Mouse (Mus musculus): ENCODE measurements around the gene Tmem131. TPM values are rescaled to one million over a fixed set of nuclear protein-coding genes. Genes with fewer than 3 reads are reported as not detected.

The Tmem131 gene
- polyA plus RNA-seq, 1 experiment from 2014 or later = 16.6 TPM

DNA sequence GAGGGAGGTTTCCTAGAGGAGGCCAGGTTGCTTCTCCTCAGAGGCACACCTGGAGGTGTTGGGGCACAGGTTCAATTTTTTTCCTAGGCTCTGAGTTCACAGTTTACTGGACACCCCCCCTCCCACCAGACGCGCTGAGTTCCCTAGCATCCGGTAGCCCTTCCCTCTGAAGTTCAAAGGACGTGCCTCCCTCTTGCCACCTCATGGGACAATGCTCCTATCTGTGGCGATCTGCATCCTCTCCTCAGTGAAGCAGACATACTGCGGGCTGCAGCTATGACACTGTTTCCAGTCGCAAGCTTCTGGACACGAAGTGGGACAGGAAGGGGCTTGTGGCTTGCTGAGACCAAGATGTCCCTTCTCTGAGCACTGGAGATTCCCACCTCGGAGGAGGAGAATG is 183.1 kb downstream of the Tmem131 start:
- no peaks in the 10 kb centered on the region for H3K9me3 ChIP-seq (ENCODE audit: control insufficient read depth, low read length)
- H3K4me1 ChIP-seq (ENCODE audit: control insufficient read depth, insufficient read depth, low read length) = no peaks in the 10 kb centered on the region
- H3K27me3 ChIP-seq (ENCODE audit: control insufficient read depth, insufficient read depth, low read length) = no peaks in the 10 kb centered on the region
- no peak overlapping the region for H3K27ac ChIP-seq (replicated peaks; ENCODE audit: low read depth, low read length)
- ATAC-seq (ENCODE audit: insufficient number of reproducible peaks, low FRiP score, low TSS enrichment, low read depth) = no peak
- WGBS = 71% methylated on average over 9 of the region's 9 CpGs
- DNase-seq (ENCODE audit: low spot score) = no peak
- H3K36me3 ChIP-seq (ENCODE audit: control insufficient read depth, insufficient read depth, low read length) = no peaks in the 10 kb centered on the region
- no peak overlapping the region for H3K4me3 ChIP-seq (ENCODE audit: low read depth, low read length)
- H3K9ac ChIP-seq (ENCODE audit: low read length) = no peak overlapping the region
- H3K4me2 ChIP-seq (ENCODE audit: low read depth, severe bottlenecking) = no peak overlapping the region

DNA sequence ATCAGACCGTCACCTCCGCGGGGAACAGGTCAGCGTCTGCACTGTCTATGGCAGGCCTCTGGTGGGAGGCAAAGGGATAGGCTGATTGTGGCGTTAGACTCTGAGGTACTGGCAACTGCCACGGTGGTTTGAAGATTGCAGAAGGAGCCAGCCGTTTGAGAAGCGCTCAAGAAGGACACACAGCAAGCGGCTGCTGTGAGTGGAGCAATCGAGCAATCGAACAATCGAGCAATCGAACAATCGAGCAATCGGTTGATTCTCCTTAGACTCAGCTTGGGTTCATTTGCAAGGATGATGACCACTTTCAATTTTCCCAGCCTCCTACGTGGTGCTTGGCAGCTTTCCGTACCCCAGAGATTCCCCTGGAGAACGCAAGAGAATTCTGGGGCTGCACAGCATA is 184.4 kb downstream of the Tmem131 start:
- no peaks in the 10 kb centered on the region for H3K4me1 ChIP-seq (ENCODE audit: control insufficient read depth, insufficient read depth, low read length)
- no peaks in the 10 kb centered on the region for H3K36me3 ChIP-seq (ENCODE audit: control insufficient read depth, insufficient read depth, low read length)
- H3K4me3 ChIP-seq (ENCODE audit: low read depth, low read length) = no peak overlapping the region
- no peaks in the 10 kb centered on the region for H3K9me3 ChIP-seq (ENCODE audit: control insufficient read depth, low read length)
- H3K27me3 ChIP-seq (ENCODE audit: control insufficient read depth, insufficient read depth, low read length) = no peaks in the 10 kb centered on the region
- H3K9ac ChIP-seq (ENCODE audit: low read length) = no peak overlapping the region
- WGBS = 85% methylated on average over 18 of the region's 18 CpGs
- DNase-seq (ENCODE audit: low spot score) (no peak), ATAC-seq (ENCODE audit: insufficient number of reproducible peaks, low FRiP score, low TSS enrichment, low read depth) (no peak)
- H3K27ac ChIP-seq (replicated peaks; ENCODE audit: low read depth, low read length) = no peak overlapping the region
- no peak overlapping the region for H3K4me2 ChIP-seq (ENCODE audit: low read depth, severe bottlenecking)

DNA sequence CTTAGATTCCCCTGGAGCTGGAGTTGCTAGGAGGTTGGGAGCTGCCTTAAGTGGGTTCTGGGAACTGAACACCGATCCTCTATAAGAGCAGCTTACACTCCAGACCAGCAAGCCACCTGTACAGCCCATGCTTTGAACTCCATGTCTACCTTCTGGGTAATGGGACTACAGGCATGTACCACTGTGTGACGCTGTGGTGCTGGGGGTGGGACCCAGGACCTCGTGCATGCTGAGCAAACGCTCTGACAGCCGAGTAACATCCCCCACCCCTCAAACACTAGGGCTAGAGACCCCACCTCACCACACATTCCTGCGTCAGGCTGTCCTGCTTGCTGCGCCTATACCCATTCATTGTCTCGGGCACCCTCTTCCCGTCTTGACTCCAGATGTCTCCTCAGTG is 184.9 kb downstream of the Tmem131 start:
- Histone ChIP-seq H3K36me3 (ENCODE audit: control insufficient read depth, insufficient read depth, low read length) (no peaks in the 10 kb centered on the region), H3K9ac (ENCODE audit: low read length) (no peak overlapping the region), H3K27me3 (ENCODE audit: control insufficient read depth, insufficient read depth, low read length) (no peaks in the 10 kb centered on the region), H3K9me3 (ENCODE audit: control insufficient read depth, low read length) (no peaks in the 10 kb centered on the region), H3K27ac (replicated peaks; ENCODE audit: low read depth, low read length) (no peak overlapping the region), H3K4me3 (ENCODE audit: low read depth, low read length) (no peak overlapping the region), H3K4me2 (ENCODE audit: low read depth, severe bottlenecking) (no peak overlapping the region), H3K4me1 (ENCODE audit: control insufficient read depth, insufficient read depth, low read length) (no peaks in the 10 kb centered on the region)
- ATAC-seq (ENCODE audit: insufficient number of reproducible peaks, low FRiP score, low TSS enrichment, low read depth) = no peak; the same call in 1 of the 2 replicates
- DNase-seq (ENCODE audit: low spot score) = no peak
- 85% methylated on average over 9 of the region's 9 CpGs for WGBS

DNA sequence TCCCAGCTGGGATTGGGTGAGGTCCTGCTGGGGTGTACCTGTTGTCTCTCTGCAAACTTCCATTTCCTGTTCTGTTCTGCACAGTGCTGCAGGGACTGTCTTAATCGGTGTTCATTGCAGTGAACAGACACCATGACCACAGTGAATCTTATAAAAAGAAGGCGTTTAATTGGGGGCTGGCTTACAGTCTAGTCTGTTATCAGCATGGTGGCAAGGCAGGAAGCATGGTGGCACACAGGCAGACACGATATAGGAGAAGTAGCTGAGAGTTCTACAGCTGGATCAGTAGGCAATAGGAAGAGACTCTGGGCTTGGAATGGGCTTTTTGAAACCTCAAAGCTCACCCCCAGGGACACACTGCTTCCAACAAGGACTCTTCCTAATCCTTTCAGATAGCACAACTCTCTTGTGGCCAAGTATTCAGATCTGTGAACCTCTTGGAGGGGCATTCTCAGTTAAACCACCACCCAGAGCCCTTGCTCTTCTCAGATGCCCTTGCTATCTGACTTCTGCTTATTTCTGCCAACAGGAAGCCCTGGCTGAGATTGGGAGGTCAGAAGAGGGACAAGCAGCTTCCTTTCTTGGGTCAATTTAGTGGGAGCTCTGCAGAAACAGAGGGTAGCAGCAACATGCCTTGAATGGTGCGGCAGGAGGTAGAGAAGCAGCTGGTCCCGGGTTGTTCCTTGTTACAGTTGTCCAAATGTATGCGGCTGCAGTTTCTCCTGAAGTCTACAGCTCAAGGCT is 189.4 kb downstream of the Tmem131 start:
- DNase-seq (ENCODE audit: low spot score) = no peak
- Histone ChIP-seq H3K9ac (ENCODE audit: low read length) (no peak overlapping the region), H3K4me3 (ENCODE audit: low read depth, low read length) (no peak overlapping the region), H3K36me3 (ENCODE audit: control insufficient read depth, insufficient read depth, low read length) (no peaks in the 10 kb centered on the region), H3K9me3 (ENCODE audit: control insufficient read depth, low read length) (no peaks in the 10 kb centered on the region), H3K4me2 (ENCODE audit: low read depth, severe bottlenecking) (no peak overlapping the region), H3K27me3 (ENCODE audit: control insufficient read depth, insufficient read depth, low read length) (no peaks in the 10 kb centered on the region), H3K27ac (replicated peaks; ENCODE audit: low read depth, low read length) (no peak overlapping the region), H3K4me1 (ENCODE audit: control insufficient read depth, insufficient read depth, low read length) (no peaks in the 10 kb centered on the region)
- ATAC-seq (ENCODE audit: insufficient number of reproducible peaks, low FRiP score, low TSS enrichment, low read depth) = no peak
- 78% methylated on average over 6 of the region's 6 CpGs for WGBS

DNA sequence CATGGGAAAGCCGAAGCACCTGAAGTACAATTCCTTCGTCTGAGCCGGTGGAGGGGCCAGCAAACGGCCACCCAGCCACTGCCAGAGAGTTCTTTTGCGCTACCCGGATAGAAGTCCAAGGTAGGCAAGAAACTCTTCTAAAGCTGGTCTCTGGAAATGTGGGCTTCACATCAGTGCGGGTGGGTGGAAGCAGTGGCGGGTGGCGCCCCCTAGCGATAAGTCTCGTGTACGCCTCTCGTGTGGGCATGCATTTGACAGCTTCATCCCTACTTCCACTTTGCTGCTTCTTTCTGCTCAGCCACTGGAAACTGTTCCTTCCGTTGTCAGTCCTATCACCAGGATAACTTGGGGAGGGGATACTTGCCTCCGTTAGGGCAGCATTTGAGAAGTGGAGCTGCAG is 197.0 kb downstream of the Tmem131 start:
- Histone ChIP-seq H3K27me3 (ENCODE audit: control insufficient read depth, insufficient read depth, low read length) (no peaks in the 10 kb centered on the region), H3K4me2 (ENCODE audit: low read depth, severe bottlenecking) (no peak overlapping the region), H3K4me3 (ENCODE audit: low read depth, low read length) (no peak overlapping the region), H3K4me1 (ENCODE audit: control insufficient read depth, insufficient read depth, low read length) (peaks cover 3% of the 10 kb centered on the region; the same call in 1 of the 2 replicates), H3K27ac (replicated peaks; ENCODE audit: low read depth, low read length) (no peak overlapping the region), H3K9ac (ENCODE audit: low read length) (no peak overlapping the region), H3K36me3 (ENCODE audit: control insufficient read depth, insufficient read depth, low read length) (no peaks in the 10 kb centered on the region), H3K9me3 (ENCODE audit: control insufficient read depth, low read length) (no peaks in the 10 kb centered on the region)
- WGBS = 48% methylated on average over 15 of the region's 15 CpGs
- no peak for ATAC-seq (ENCODE audit: insufficient number of reproducible peaks, low FRiP score, low TSS enrichment, low read depth)
- peak; percentile 76 for DNase-seq (ENCODE audit: low spot score)

DNA sequence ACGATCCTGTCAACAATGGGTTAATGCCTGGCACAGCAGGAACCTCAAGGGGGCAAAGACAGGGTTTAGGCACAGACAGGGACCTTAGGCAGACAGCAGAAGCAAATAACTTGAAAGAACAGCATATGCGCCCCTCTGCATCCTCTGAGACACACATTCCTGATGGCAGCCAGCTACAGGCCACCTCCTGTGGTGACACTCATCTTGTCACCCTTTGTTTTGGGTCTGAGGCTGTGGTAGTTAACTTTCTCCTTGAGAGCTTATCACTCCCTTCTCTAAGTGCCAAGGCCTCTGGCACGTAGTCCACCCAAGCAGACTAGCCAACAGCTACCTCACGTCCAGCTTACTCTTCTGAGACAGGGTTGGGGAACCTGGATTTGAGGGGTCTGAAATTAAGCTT is 197.8 kb downstream of the Tmem131 start:
- Histone ChIP-seq H3K36me3 (ENCODE audit: control insufficient read depth, insufficient read depth, low read length) (no peaks in the 10 kb centered on the region), H3K27me3 (ENCODE audit: control insufficient read depth, insufficient read depth, low read length) (no peaks in the 10 kb centered on the region), H3K4me2 (ENCODE audit: low read depth, severe bottlenecking) (no peak overlapping the region), H3K4me1 (ENCODE audit: control insufficient read depth, insufficient read depth, low read length) (peaks cover 3% of the 10 kb centered on the region; the same call in 1 of the 2 replicates), H3K9ac (ENCODE audit: low read length) (no peak overlapping the region), H3K9me3 (ENCODE audit: control insufficient read depth, low read length) (no peaks in the 10 kb centered on the region), H3K4me3 (ENCODE audit: low read depth, low read length) (no peak overlapping the region), H3K27ac (replicated peaks; ENCODE audit: low read depth, low read length) (no peak overlapping the region)
- ATAC-seq (ENCODE audit: insufficient number of reproducible peaks, low FRiP score, low TSS enrichment, low read depth) (no peak), DNase-seq (ENCODE audit: low spot score) (no peak)
- 56% methylated on average over 4 of the region's 4 CpGs for WGBS

DNA sequence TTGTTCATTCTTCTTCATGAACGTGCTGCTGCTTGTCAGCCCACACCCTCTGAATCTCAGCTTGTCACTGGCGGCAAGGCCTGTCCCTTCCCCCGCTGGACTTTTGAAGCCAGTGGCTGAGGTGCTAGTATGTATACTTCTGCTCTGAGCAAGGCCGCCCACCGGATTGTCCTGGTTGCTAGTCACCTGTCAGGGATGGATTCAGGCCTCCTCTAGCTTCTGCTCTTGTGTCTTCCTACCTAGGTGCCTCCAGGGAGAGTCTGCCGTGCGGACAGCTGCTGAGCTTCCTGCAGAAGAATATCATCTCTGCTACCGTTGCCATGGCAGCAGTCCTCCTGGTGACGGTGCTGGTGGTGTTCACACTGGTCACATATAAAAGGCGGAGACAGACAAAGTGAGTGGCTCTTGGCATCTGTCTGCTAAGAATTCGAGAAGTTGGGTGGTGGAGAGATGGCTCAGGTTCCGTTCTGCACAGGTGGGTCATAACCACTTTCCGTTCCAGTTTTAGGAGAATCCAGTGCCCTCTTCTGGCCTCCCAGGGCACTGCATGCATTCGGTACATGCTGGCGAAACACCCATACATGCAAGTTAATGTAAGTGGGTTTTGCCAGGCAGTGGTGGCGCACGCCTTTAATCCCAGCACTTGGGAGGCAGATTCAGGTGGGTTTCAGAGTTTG is 199.1 kb downstream of the Tmem131 start:
- no peaks in the 10 kb centered on the region for H3K36me3 ChIP-seq (ENCODE audit: control insufficient read depth, insufficient read depth, low read length)
- WGBS = 27% methylated on average over 17 of the region's 17 CpGs

DNA sequence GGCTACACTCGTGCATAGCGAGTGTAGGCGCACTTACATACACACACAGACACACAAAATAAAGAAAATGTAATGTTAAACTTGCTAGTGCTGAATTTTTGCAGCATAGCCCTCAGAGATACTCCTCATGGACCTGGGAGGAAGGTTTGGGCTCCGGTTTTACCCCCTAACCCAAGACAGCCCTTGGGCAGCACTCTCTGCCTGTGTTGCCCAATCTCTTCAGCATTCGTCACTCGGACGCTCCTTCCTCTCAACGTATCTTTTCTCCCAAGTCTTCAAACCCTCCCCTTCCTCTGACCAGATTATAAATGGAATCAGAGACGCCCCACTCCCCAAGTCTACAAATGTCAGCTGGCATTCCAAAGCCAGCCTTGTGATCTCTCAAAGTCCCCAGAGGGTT is 200.4 kb downstream of the Tmem131 start:
- Histone ChIP-seq H3K4me2 (ENCODE audit: low read depth, severe bottlenecking) (no peak overlapping the region), H3K9me3 (ENCODE audit: control insufficient read depth, low read length) (no peaks in the 10 kb centered on the region), H3K36me3 (ENCODE audit: control insufficient read depth, insufficient read depth, low read length) (no peaks in the 10 kb centered on the region), H3K4me3 (ENCODE audit: low read depth, low read length) (no peak overlapping the region), H3K4me1 (ENCODE audit: control insufficient read depth, insufficient read depth, low read length) (peaks cover 3% of the 10 kb centered on the region; the same call in 1 of the 2 replicates), H3K27ac (replicated peaks; ENCODE audit: low read depth, low read length) (no peak overlapping the region), H3K27me3 (ENCODE audit: control insufficient read depth, insufficient read depth, low read length) (no peaks in the 10 kb centered on the region), H3K9ac (ENCODE audit: low read length) (no peak overlapping the region)
- no peak for DNase-seq (ENCODE audit: low spot score)
- WGBS = 76% methylated on average over 9 of the region's 9 CpGs
- no peak for ATAC-seq (ENCODE audit: insufficient number of reproducible peaks, low FRiP score, low TSS enrichment, low read depth)

More for the DNA sequence above, 199.1 kb downstream of the Tmem131 start:
- no peaks in the 10 kb centered on the region for H3K27me3 ChIP-seq (ENCODE audit: control insufficient read depth, insufficient read depth, low read length)
- peaks cover 3% of the 10 kb centered on the region; the same call in 1 of the 2 replicates for H3K4me1 ChIP-seq (ENCODE audit: control insufficient read depth, insufficient read depth, low read length)
- no peak overlapping the region for H3K9ac ChIP-seq (ENCODE audit: low read length)
- no peaks in the 10 kb centered on the region for H3K9me3 ChIP-seq (ENCODE audit: control insufficient read depth, low read length)
- H3K27ac ChIP-seq (replicated peaks; ENCODE audit: low read depth, low read length) = no peak overlapping the region
- DNase-seq (ENCODE audit: low spot score) (peak; percentile 87), ATAC-seq (ENCODE audit: insufficient number of reproducible peaks, low FRiP score, low TSS enrichment, low read depth) (no peak; the same call in 1 of the 2 replicates)
- H3K4me3 ChIP-seq (ENCODE audit: low read depth, low read length) = no peak overlapping the region
- peak overlapping the region; percentile 1; the same call in 1 of the 2 replicates for H3K4me2 ChIP-seq (ENCODE audit: low read depth, severe bottlenecking)
